Comparison of ENCODE assay signal across 19 mouse cellular contexts in genomic region chr2:104096796-104097195, GRCm38 (mm10). TPM values are rescaled to one million over a fixed set of nuclear protein-coding genes. Genes with fewer than 3 reads are reported as not detected.
DNase-seq lines count a peak whose midpoint lies in the region; ATAC-seq and TF ChIP-seq lines count a peak whose summit lies in the region.
"Not testable (repeated sequence)": the region's sequence is repeated elsewhere in the genome, so short reads cannot be mapped to it uniquely, and the experiment has no call there.
"Had no signal": no experiment of that assay in that cellular context is flagged by ENCODE, and none has a peak within 500 bp of the region (broad histone marks: within the 10 kb centered on the region; RNA-seq: fewer than 3 reads in every experiment).

No protein-coding gene starts in this region.

- DNase-seq in heart, adult 11 months: peak; percentile 82
- DNase-seq in heart, postnatal 0 days (ENCODE audit: low spot score); kidney, adult 2 months; liver, adult 2 months (ENCODE audit: extremely low read depth, low read depth, low spot score); midbrain, embryonic 10.5 days (ENCODE audit: low spot score): not testable (repeated sequence)

- H3K79me2 ChIP-seq in liver, adult 2 months (ENCODE audit: control insufficient read depth, insufficient read depth, low read length): not testable (repeated sequence)

- H3K4me2 ChIP-seq in heart, postnatal 0 days (ENCODE audit: low read depth, low read length): peak overlapping the region; percentile 81
- H3K4me2 ChIP-seq in neural tube, embryonic 13.5 days: peak overlapping the region; percentile 63; the same call in 1 of the 2 replicates

- H3K9ac ChIP-seq in heart, postnatal 0 days (replicated peaks; ENCODE audit: low read depth, low read length); neural tube, embryonic 13.5 days: not testable (repeated sequence)
- peak overlapping the region; percentile 38; the same call in 1 of the 2 replicates for H3K9ac ChIP-seq in liver, adult 2 months (ENCODE audit: low read depth, low read length)

- not testable (repeated sequence) for H3K27me3 ChIP-seq in heart, postnatal 0 days (ENCODE audit: control insufficient read depth, insufficient read depth, low read length); kidney, adult 2 months (replicated peaks; ENCODE audit: control insufficient read depth, insufficient read depth, low read length); liver, adult 2 months (ENCODE audit: control insufficient read depth, insufficient read depth, low read length); midbrain, embryonic 10.5 days (ENCODE audit: low read depth, poor library complexity, severe bottlenecking); neural tube, embryonic 13.5 days

- TF ChIP-seq CTCF in heart, postnatal 0 days (IDR thresholded peaks at IDR 0.05; ENCODE audit: low read depth); kidney, adult 2 months (conservative IDR thresholded peaks at IDR 0.05; ENCODE audit: insufficient read depth, insufficient read length, low read depth, low read length); liver, adult 2 months (IDR thresholded peaks at IDR 0.05; ENCODE audit: low read depth, low read length): not testable (repeated sequence)

- TF ChIP-seq EP300 in heart, postnatal 0 days (IDR thresholded peaks at IDR 0.05; ENCODE audit: low read depth): not testable (repeated sequence)

- H3K36me3 ChIP-seq in heart, postnatal 0 days (replicated peaks; ENCODE audit: control insufficient read depth, insufficient read depth, low read length); kidney, adult 2 months (ENCODE audit: control insufficient read depth, insufficient read depth, low read length); liver, adult 2 months (ENCODE audit: control insufficient read depth, insufficient read depth, low read length); midbrain, embryonic 10.5 days; neural tube, embryonic 13.5 days: not testable (repeated sequence)

- peak overlapping the region; percentile 83; the same call in 1 of the 2 replicates for H3K27ac ChIP-seq in brown adipose tissue, adult 24 weeks (replicated peaks; ENCODE audit: low read depth, low read length)
- H3K27ac ChIP-seq in heart, postnatal 0 days (ENCODE audit: low read depth): peak overlapping the region; percentile 98
- peak overlapping the region; percentile 94; the same call in 1 of the 2 replicates for H3K27ac ChIP-seq in kidney, adult 2 months (ENCODE audit: insufficient read depth, low read depth, low read length)
- not testable (repeated sequence) for H3K27ac ChIP-seq in liver, adult 2 months (replicated peaks; ENCODE audit: insufficient read depth, low read depth, low read length); neural tube, embryonic 13.5 days (replicated peaks)
- H3K27ac ChIP-seq in midbrain, embryonic 10.5 days (replicated peaks): peak overlapping the region; percentile 46; the same call in 1 of the 2 replicates

- H3K4me3 ChIP-seq in brown adipose tissue, adult 24 weeks (ENCODE audit: insufficient read depth, low read depth, low read length): peak overlapping the region; percentile 71
- peak overlapping the region; percentile 56; the same call in 1 of the 2 replicates for H3K4me3 ChIP-seq in heart, postnatal 0 days (ENCODE audit: low read depth, low read length)
- H3K4me3 ChIP-seq in kidney, adult 2 months (ENCODE audit: insufficient read depth, low read depth, low read length); neural tube, embryonic 13.5 days: not testable (repeated sequence)
- H3K4me3 ChIP-seq in liver, adult 2 months (ENCODE audit: insufficient read depth, low read depth, low read length): peak overlapping the region; percentile 80; the same call in 1 of the 2 replicates
- peak overlapping the region; percentile 61; the same call in 1 of the 2 replicates for H3K4me3 ChIP-seq in midbrain, embryonic 10.5 days

- not testable (repeated sequence) for H3K9me3 ChIP-seq in heart, postnatal 0 days (replicated peaks; ENCODE audit: control insufficient read depth, low read length); midbrain, embryonic 10.5 days (replicated peaks); neural tube, embryonic 13.5 days

- TF ChIP-seq POLR2A in kidney, adult 2 months (IDR thresholded peaks at IDR 0.05; ENCODE audit: low read depth, low read length); liver, adult 2 months (IDR thresholded peaks at IDR 0.05; ENCODE audit: extremely low read depth, insufficient read depth, low read length): not testable (repeated sequence)

- H3K4me1 ChIP-seq in brown adipose tissue, adult 24 weeks (ENCODE audit: control insufficient read depth, insufficient read depth, insufficient read length, low read length); kidney, adult 2 months (ENCODE audit: control insufficient read depth, insufficient read depth, low read length); liver, adult 2 months (ENCODE audit: control insufficient read depth, insufficient read depth, low read length): not testable (repeated sequence)
- peaks cover 18% of the 10 kb centered on the region for H3K4me1 ChIP-seq in heart, postnatal 0 days (ENCODE audit: control insufficient read depth, insufficient read depth)
- H3K4me1 ChIP-seq in midbrain, embryonic 10.5 days: peaks cover 35% of the 10 kb centered on the region
- peaks cover 10% of the 10 kb centered on the region for H3K4me1 ChIP-seq in neural tube, embryonic 13.5 days (replicated peaks)

- ATAC-seq in heart, postnatal 0 days (ENCODE audit: insufficient read depth, low read depth): peak; percentile 30; the same call in 1 of the 2 replicates
- not testable (repeated sequence) for ATAC-seq in neural tube, embryonic 13.5 days (ENCODE audit: low read depth)

- 39% methylated on average over 1 of the region's 1 CpGs for WGBS in heart, postnatal 0 days
- 72% methylated on average over 1 of the region's 1 CpGs for WGBS in kidney, adult 2 months
- WGBS in liver, adult 2 months: 75% methylated on average over 1 of the region's 1 CpGs
- WGBS in midbrain, embryonic 10.5 days: 37% methylated on average over 1 of the region's 1 CpGs
- WGBS in neural tube, embryonic 13.5 days: 78% methylated on average over 1 of the region's 1 CpGs

RNA-seq across cellular contexts. Expression of gene Cd59a, which starts 1.2 kb away (rescaled TPM):
- 174 and 250 TPM in 2 replicates for polyA plus RNA-seq in brown adipose tissue, adult 24 weeks (2012; ENCODE audit: insufficient read depth, insufficient read length, missing spikeins)
- total RNA-seq in heart, postnatal 0 days (2014; rRNA removed; ENCODE audit: low replicate concordance): 28.3 and 40.6 TPM in 2 replicates
- 90.7 and 96.5 TPM in 2 replicates for polyA plus RNA-seq in heart, postnatal 0 days (2015; fragmentation: Nextera tagmentation; extraction: Ambion mirVana)
- polyA plus RNA-seq in kidney, adult 2 months (2012; rRNA removed): 31.1 and 31.6 TPM in 2 replicates
- 62.5 and 69.5 TPM in 2 replicates for total RNA-seq in liver, adult 2 months (2014; rRNA removed)
- polyA plus RNA-seq in liver, adult 2 months (2012; rRNA removed): 28.6 and 39.5 TPM in 2 replicates
- 25.5 and 26.5 TPM in 2 replicates for polyA plus RNA-seq in midbrain, embryonic 10.5 days (2016; fragmentation: Nextera tagmentation; extraction: Ambion mirVana)
- 15.8 and 25.4 TPM in 2 replicates for polyA plus RNA-seq in neural tube, embryonic 13.5 days (2015; fragmentation: Nextera tagmentation; extraction: Ambion mirVana)

RNA-seq across cellular contexts. Expression of gene A930018P22Rik, which starts 25.8 kb away (rescaled TPM):
- polyA plus RNA-seq in brown adipose tissue, adult 24 weeks (2012; ENCODE audit: insufficient read depth, insufficient read length, missing spikeins): 1.3 TPM in 1 of 2 replicates, not detected in the other
- total RNA-seq in heart, postnatal 0 days (2014; rRNA removed; ENCODE audit: low replicate concordance): not detected in 2 replicates
- polyA plus RNA-seq in heart, postnatal 0 days (2015; fragmentation: Nextera tagmentation; extraction: Ambion mirVana): 0.42 and 0.58 TPM in 2 replicates
- 0.12 and 0.19 TPM in 2 replicates for polyA plus RNA-seq in kidney, adult 2 months (2012; rRNA removed)
- 0.18 TPM in 1 of 2 replicates, not detected in the other for total RNA-seq in liver, adult 2 months (2014; rRNA removed)
- polyA plus RNA-seq in liver, adult 2 months (2012; rRNA removed): 0.26 and 0.35 TPM in 2 replicates
- 0.25 TPM in 1 of 2 replicates, not detected in the other for polyA plus RNA-seq in midbrain, embryonic 10.5 days (2016; fragmentation: Nextera tagmentation; extraction: Ambion mirVana)
- 0.24 TPM in 1 of 2 replicates, not detected in the other for polyA plus RNA-seq in neural tube, embryonic 13.5 days (2015; fragmentation: Nextera tagmentation; extraction: Ambion mirVana)
- polyA plus RNA-seq: activated CD4-positive, CD25-positive, alpha-beta regulatory T cell, adult 4 months; CD4-positive, CD25-positive, alpha-beta regulatory T cell, adult 4 months; forebrain, postnatal 0 days; hindbrain, postnatal 0 days; limb, embryonic 11.5 days had no signal

RNA-seq across cellular contexts. Expression of gene Cd59b, which starts 27.1 kb away (rescaled TPM):
- polyA plus RNA-seq in brown adipose tissue, adult 24 weeks (2012; ENCODE audit: insufficient read depth, insufficient read length, missing spikeins): 55.9 and 57.5 TPM in 2 replicates
- total RNA-seq in heart, postnatal 0 days (2014; rRNA removed; ENCODE audit: low replicate concordance): 1.1 and 4.2 TPM in 2 replicates
- 1.6 and 2.8 TPM in 2 replicates for polyA plus RNA-seq in heart, postnatal 0 days (2015; fragmentation: Nextera tagmentation; extraction: Ambion mirVana)
- polyA plus RNA-seq in kidney, adult 2 months (2012; rRNA removed): 18.5 and 25.0 TPM in 2 replicates
- total RNA-seq in liver, adult 2 months (2014; rRNA removed): 9.5 and 20.7 TPM in 2 replicates
- polyA plus RNA-seq in liver, adult 2 months (2012; rRNA removed): 17.7 and 28.1 TPM in 2 replicates
- polyA plus RNA-seq in midbrain, embryonic 10.5 days (2016; fragmentation: Nextera tagmentation; extraction: Ambion mirVana): 3.6 and 5.4 TPM in 2 replicates
- 2.4 and 3.2 TPM in 2 replicates for polyA plus RNA-seq in neural tube, embryonic 13.5 days (2015; fragmentation: Nextera tagmentation; extraction: Ambion mirVana)
- total RNA-seq: hindbrain, postnatal 0 days had no signal
- polyA plus RNA-seq: activated CD4-positive, CD25-positive, alpha-beta regulatory T cell, adult 4 months had no signal

RNA-seq across cellular contexts. Expression of gene Gm10799, which starts 28.4 kb away (rescaled TPM):
- polyA plus RNA-seq in brown adipose tissue, adult 24 weeks (2012; ENCODE audit: insufficient read depth, insufficient read length, missing spikeins): not detected in 2 replicates
- not detected in 2 replicates for total RNA-seq in heart, postnatal 0 days (2014; rRNA removed; ENCODE audit: low replicate concordance)
- polyA plus RNA-seq in heart, postnatal 0 days (2015; fragmentation: Nextera tagmentation; extraction: Ambion mirVana): not detected in 2 replicates
- not detected in 2 replicates for polyA plus RNA-seq in kidney, adult 2 months (2012; rRNA removed)
- total RNA-seq in liver, adult 2 months (2014; rRNA removed): not detected in 2 replicates
- not detected in 2 replicates for polyA plus RNA-seq in liver, adult 2 months (2012; rRNA removed)
- not detected in 2 replicates for polyA plus RNA-seq in midbrain, embryonic 10.5 days (2016; fragmentation: Nextera tagmentation; extraction: Ambion mirVana)
- polyA plus RNA-seq in neural tube, embryonic 13.5 days (2015; fragmentation: Nextera tagmentation; extraction: Ambion mirVana): not detected in 2 replicates
- total RNA-seq: adrenal gland, postnatal 25 days; forebrain, postnatal 0 days; gastrocnemius, adult 8-10 months; heart, adult 8-10 months; hindbrain, postnatal 0 days; layer of hippocampus, adult 8-10 months; left cerebral cortex, adult 2 months; megakaryocyte-erythroid progenitor cell, adult 5-6 weeks had no signal
- polyA plus RNA-seq: activated CD4-positive, CD25-positive, alpha-beta regulatory T cell, adult 4 months; CD4-positive, CD25-positive, alpha-beta regulatory T cell, adult 4 months; forebrain, postnatal 0 days; hindbrain, postnatal 0 days; limb, embryonic 11.5 days; urinary bladder, adult 2 months had no signal

RNA-seq across cellular contexts. Expression of gene Gm10912, which starts 31.2 kb away (rescaled TPM):
- not detected in 2 replicates for polyA plus RNA-seq in brown adipose tissue, adult 24 weeks (2012; ENCODE audit: insufficient read depth, insufficient read length, missing spikeins)
- not detected in 2 replicates for total RNA-seq in heart, postnatal 0 days (2014; rRNA removed; ENCODE audit: low replicate concordance)
- 0.07 TPM in 1 of 2 replicates, not detected in the other for polyA plus RNA-seq in heart, postnatal 0 days (2015; fragmentation: Nextera tagmentation; extraction: Ambion mirVana)
- polyA plus RNA-seq in kidney, adult 2 months (2012; rRNA removed): 0.14 and 0.18 TPM in 2 replicates
- total RNA-seq in liver, adult 2 months (2014; rRNA removed): 0.40 and 0.65 TPM in 2 replicates
- polyA plus RNA-seq in liver, adult 2 months (2012; rRNA removed): 0.11 TPM in 1 of 2 replicates, not detected in the other
- polyA plus RNA-seq in midbrain, embryonic 10.5 days (2016; fragmentation: Nextera tagmentation; extraction: Ambion mirVana): 0.06 TPM in 1 of 2 replicates, not detected in the other
- not detected in 2 replicates for polyA plus RNA-seq in neural tube, embryonic 13.5 days (2015; fragmentation: Nextera tagmentation; extraction: Ambion mirVana)
- total RNA-seq: forebrain, postnatal 0 days; hindbrain, postnatal 0 days had no signal
- polyA plus RNA-seq: activated CD4-positive, CD25-positive, alpha-beta regulatory T cell, adult 4 months; forebrain, postnatal 0 days; hindbrain, postnatal 0 days; limb, embryonic 11.5 days had no signal
